Mouse (Mus musculus) urinary bladder, postnatal 10 days (tissue): ENCODE results near the gene Ercc1.

Experiments used
- DNase-seq: peaks from one replicate; pipeline ENCODE4 v3.0.0; 2022; ENCODE audit warnings: low spot score

Gene Ercc1

GRCm38 (mm10) chr7:19337122-19337521, 7.5 kb upstream of the Ercc1 start:
- no peak for DNase-seq

- no peak for DNase-seq
Observed at GRCm38 (mm10) chr7:19338060-19338459, 6.5 kb upstream of the Ercc1 start.

- no peak for DNase-seq
Observed at GRCm38 (mm10) chr7:19338596-19338995, 6.0 kb upstream of the Ercc1 start.

GRCm38 (mm10) chr7:19341250-19341649, 3.3 kb upstream of the Ercc1 start:
- no peak for DNase-seq

- DNase-seq: no peak
Observed at GRCm38 (mm10) chr7:19341761-19342409, 2.7 kb upstream of the Ercc1 start.

- peak; percentile 60 for DNase-seq
Observed at GRCm38 (mm10) chr7:19342481-19343027, 2.0 kb upstream of the Ercc1 start.

GRCm38 (mm10) chr7:19343210-19343808, 1.3 kb upstream of the Ercc1 start:
- DNase-seq: no peak

- DNase-seq: peak; percentile 80
Observed at GRCm38 (mm10) chr7:19344938-19345471, 427 bp downstream of the Ercc1 start.

GRCm38 (mm10) chr7:19349188-19349915, 4.8 kb downstream of the Ercc1 start:
- DNase-seq: no peak

- no peak for DNase-seq
Observed at GRCm38 (mm10) chr7:19350221-19350620, 5.6 kb downstream of the Ercc1 start.

GRCm38 (mm10) chr7:19354991-19355390, 10.4 kb downstream of the Ercc1 start:
- DNase-seq: no peak

- no peak for DNase-seq
Observed at GRCm38 (mm10) chr7:19356311-19356710, 11.7 kb downstream of the Ercc1 start.

- no peak for DNase-seq
Observed at GRCm38 (mm10) chr7:19357381-19358375, 13.1 kb downstream of the Ercc1 start.

GRCm38 (mm10) chr7:19358634-19359033, 14.1 kb downstream of the Ercc1 start:
- no peak for DNase-seq

GRCm38 (mm10) chr7:19359299-19359891, 14.8 kb downstream of the Ercc1 start, which contains the start of the genes Cd3eap and Ppp1r13l:
Gene Cd3eap (minus strand): TSS chr7:19359483.
Gene Ppp1r13l (plus strand): TSS chr7:19359749.
- no peak for DNase-seq

- DNase-seq: no peak
Observed at GRCm38 (mm10) chr7:19359892-19360641, 15.5 kb downstream of the Ercc1 start.

GRCm38 (mm10) chr7:19360944-19361343, 16.4 kb downstream of the Ercc1 start:
- DNase-seq: peak; percentile 74

- DNase-seq: peak; percentile 66
Observed at GRCm38 (mm10) chr7:19361720-19362119, 17.1 kb downstream of the Ercc1 start.

GRCm38 (mm10) chr7:19362276-19362675, 17.7 kb downstream of the Ercc1 start:
- DNase-seq: no peak

GRCm38 (mm10) chr7:19363881-19364280, 19.3 kb downstream of the Ercc1 start:
- no peak for DNase-seq
